Mouse (Mus musculus): ENCODE measurements around the gene Pfn4. TPM values are rescaled to one million over a fixed set of nuclear protein-coding genes. Genes with fewer than 3 reads are reported as not detected.
A peak's percentile ranks its signal among the peaks of the same experiment; 100 is the strongest.
"Not testable (repeated sequence)": the region's sequence is repeated elsewhere in the genome, so short reads cannot be mapped to it uniquely, and the experiment has no call there.

Gene Pfn4
- total RNA-seq, 2 experiments from 2014 or later = 1.0 to 2.1 TPM

DNA sequence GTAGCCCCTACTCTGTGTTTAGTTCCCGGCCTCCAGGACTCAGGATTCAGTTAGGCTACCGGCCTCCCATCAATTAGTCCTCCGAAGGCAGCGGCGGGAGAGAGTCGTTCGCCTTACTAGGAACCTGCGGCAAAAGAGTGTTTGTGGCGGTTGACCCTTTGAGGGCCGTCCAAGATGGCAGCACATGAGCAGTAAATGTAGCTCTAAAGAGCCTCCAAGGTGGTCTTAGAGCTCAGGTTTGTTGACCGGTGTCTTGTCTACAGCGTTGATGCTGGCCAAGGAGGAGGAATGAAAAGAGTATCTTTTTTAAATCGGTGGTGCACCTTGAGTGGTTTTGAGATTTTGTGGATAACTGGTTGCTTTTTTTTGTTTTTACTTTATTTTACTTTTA lies 506 bp downstream of the Pfn4 start:
- peak overlapping the region; percentile 86 for H3K4me3 ChIP-seq
- DNase-seq = no peak
- intact Hi-C loops (cut with DNase I) = loop anchor here (5.0 to 10.0 kb wide), 2 partner anchors 95 to 197 kb away; no protein-coding TSS in a partner anchor
- H3K27ac ChIP-seq = peak overlapping the region; percentile 91
- TF ChIP-seq CTCF (IDR thresholded peaks at IDR 0.05) = no peak

DNA sequence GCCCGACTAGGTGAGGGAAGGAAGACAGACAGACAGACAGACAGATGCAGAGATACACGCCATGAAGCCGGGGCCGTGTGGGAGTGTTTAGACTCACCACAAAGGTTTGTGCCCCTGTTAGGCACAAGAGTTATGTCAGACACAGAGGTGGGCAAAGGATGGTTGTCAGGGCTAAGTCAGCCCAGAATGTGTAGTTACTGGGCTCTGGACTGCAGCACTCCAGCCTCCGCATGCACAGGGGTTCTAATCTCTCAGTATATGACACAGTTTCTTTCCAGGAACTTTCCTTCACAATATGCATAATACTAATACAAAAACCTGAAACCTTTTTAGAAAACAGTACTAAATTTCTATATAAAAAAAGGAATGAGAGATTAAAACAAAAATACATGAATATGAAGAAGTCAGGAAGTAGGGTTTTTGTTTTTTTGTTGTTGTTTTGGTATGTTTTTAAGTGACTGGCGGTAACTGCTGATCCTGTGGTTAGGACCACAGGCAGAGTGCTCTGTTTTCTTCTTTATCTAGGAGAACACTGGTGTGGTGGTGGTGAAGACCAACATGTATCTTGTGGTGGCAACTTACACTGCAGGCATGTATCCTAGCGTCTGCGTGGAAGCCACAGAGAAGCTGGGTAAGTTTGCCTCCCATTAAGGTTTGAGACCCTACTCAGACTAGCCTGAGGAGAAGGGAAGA lies 6.2 kb downstream of the Pfn4 start:
- DNase-seq = no peak

DNA sequence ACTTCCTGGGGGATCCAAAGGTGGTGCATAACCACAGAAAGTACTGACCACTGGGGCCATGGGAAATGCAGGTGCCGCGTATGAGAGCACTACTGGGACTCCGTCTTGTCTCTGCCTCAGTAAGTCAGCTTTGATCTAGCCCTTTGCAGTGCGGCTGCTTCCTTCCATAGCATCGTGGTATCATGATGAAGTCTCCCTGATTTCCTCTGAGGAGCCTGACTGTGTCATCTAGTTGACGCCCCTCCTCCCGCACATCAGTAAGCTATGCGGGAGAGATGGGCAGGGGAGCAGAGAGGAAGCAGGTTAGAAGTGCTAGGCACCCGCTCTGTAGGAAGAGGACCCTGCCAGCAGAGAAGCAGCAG lies 6.7 kb downstream of the Pfn4 start:
- intact Hi-C loops (cut with DNase I) = no loop called here
- DNase-seq = no peak
- Histone ChIP-seq H3K4me3 (no peak overlapping the region), H3K27ac (no peak overlapping the region)
- TF ChIP-seq CTCF (IDR thresholded peaks at IDR 0.05) = no peak

More for the DNA sequence above, 6.2 kb downstream of the Pfn4 start:
- intact Hi-C loops (cut with DNase I) = no loop called here
- no peak for TF ChIP-seq CTCF (IDR thresholded peaks at IDR 0.05)
- Histone ChIP-seq H3K27ac (no peak overlapping the region), H3K4me3 (no peak overlapping the region)

DNA sequence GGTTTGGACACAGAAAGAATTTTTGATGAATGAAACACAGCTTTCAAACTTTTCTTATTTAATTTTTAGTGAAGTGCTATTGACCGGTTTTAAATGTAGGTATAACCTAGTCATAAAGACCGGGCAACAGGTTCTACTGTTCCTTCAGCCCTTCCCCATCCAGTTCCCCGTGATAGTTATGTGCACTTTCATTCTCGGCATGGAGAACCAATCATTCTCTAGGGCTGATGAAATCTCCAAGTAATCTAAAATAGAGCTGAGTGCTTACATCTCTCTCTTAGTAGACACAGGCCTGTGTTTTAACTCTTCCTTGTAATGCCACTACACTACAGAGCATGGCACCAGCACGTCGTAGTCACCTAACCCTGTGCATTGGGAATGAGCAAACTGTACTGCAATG lies 8.9 kb downstream of the Pfn4 start:
- DNase-seq = no peak
- TF ChIP-seq CTCF (IDR thresholded peaks at IDR 0.05) = no peak
- Histone ChIP-seq H3K4me3 (no peak overlapping the region), H3K27ac (no peak overlapping the region)
- intact Hi-C loops (cut with DNase I) = no loop called here

DNA sequence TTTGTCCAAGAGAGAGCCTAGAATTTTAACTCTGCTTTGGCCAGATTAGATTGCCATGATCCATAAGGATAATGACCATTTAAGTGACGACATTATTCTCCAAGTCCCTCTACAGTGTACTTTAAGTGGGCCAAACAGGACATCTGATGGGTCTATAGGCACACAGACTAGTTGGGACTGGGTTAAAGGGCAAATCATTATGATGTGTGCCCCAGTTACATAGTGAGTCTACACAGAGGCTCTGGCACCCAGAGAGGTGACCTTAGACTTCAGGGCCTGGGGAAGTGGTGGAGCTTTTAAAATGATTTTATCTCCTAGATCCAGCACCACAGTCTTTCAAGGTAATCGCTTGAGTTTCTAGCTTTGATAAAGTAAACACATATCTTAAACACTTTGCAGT lies 11.4 kb downstream of the Pfn4 start:
- no peak for DNase-seq
- no peak for TF ChIP-seq CTCF (IDR thresholded peaks at IDR 0.05)
- Histone ChIP-seq H3K27ac (no peak overlapping the region), H3K4me3 (no peak overlapping the region)
- intact Hi-C loops (cut with DNase I) = no loop called here

DNA sequence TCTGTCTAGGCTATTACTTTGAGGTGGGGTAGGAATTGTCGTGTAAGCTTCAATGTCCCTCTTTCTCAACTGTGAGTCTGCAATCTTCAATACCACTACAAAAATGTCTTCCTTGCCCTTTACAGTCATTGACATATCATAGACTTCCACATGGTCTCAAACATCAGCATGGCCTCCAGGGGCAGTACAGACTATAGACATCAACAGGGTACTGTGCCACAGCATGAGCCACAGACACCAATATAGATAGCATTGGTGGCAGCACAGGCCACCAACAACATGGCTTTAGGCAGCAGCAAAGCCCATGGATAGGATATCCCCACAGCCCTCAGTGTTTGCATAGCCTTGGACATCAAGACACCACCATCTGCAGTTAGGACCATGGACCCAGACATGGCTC lies 12.4 kb downstream of the Pfn4 start:
- Histone ChIP-seq H3K27ac (no peak overlapping the region), H3K4me3 (no peak overlapping the region)
- intact Hi-C loops (cut with DNase I) = no loop called here
- TF ChIP-seq CTCF (IDR thresholded peaks at IDR 0.05) = no peak
- no peak for DNase-seq

DNA sequence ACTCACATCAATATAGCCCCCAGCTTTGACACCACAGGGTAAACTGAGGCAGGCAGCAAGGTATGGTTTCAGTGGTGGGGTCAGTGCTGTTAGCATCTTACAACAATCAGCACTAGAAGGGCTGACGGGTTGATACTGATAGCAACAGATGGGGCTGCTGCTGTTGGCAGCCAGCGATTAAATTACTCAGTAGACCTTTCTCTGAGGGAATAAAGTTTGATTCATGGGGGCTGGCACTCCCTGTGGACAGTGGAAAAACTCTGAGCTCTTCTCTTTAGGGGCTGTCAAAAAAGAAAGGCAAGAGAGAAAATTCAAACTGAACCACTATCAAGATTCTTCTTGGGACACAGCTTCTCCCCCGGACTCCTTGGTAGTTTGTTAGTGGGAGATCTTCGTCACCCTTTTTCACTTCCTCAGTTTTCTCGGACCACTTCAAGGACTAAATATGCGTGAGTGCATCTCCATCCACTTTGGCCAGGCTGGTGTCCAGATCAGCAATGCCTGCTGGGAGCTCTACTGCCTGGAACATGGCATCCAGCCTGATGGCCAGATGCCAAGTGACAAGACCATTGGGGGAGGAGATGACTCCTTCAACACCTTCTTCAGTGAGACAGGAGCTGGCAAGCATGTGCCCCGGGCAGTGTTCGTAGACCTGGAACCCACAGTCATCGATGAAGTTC lies 13.0 kb downstream of the Pfn4 start:
- intact Hi-C loops (cut with DNase I); H3K27ac ChIP-seq; DNase-seq; H3K4me3 ChIP-seq: not testable (repeated sequence)

DNA sequence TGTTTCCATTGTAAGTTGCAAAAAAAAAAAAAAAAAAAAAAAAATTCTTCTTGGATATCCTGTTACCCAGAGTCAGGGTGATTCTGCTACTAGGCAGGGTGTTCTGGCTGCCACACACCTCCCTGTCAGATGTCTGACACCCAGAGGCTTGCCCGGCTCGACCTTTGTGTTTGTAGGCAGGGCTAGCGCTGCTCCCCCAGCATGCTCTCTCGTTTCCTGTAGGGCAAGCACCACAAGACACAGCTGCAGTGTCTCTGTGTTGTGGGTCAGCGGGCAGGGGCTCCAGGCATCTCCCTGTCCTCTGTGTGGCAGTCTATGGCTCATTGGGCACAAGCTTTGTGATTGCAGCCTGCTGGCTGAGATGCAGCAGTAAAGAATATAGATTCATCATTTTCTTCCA lies 14.8 kb downstream of the Pfn4 start:
- intact Hi-C loops (cut with DNase I) = no loop called here
- DNase-seq = no peak
- Histone ChIP-seq H3K4me3 (no peak overlapping the region), H3K27ac (no peak overlapping the region)
- no peak for TF ChIP-seq CTCF (IDR thresholded peaks at IDR 0.05)

DNA sequence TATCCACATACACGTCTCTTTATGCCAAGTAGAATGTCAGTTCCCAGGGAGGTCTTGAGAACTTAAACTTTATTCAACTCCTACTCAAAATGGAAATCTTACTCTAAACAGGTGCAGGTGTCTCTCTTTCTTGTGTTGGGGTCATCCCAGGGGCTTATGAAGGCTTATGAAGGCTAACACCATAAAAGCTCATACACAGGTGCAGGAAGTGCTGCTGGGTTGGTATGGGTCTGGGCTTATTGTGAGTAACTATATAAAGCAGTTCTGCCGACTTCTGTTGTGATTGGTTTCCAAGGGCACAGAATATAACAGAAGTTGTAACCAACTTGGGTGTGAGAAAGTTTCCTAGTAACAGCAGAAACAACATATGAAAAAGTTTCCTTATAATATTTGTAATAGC lies 15.6 kb downstream of the Pfn4 start:
- intact Hi-C loops (cut with DNase I) = no loop called here
- Histone ChIP-seq H3K27ac (no peak overlapping the region), H3K4me3 (no peak overlapping the region)
- DNase-seq = no peak
- TF ChIP-seq CTCF (IDR thresholded peaks at IDR 0.05) = no peak

DNA sequence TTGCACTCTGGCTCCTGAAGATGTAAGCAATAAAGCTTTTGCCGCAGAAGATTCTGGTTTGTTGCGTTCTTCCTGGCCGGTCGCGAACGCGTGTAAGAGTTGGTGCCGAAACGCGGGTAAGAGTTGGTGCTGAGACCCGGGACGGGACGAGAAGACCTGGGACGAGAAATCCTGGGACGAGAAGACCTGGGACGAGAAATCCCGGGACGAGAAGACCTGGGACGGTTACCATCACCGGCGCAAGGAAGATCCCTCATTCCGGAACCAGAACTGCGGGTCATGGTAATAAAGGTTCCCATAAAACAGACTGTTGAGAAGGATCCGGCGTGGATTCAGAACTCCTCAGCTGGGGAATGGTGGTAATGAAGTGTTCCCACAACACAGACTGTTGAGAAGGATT lies 19.3 kb downstream of the Pfn4 start:
- DNase-seq; H3K27ac ChIP-seq; H3K4me3 ChIP-seq; intact Hi-C loops (cut with DNase I): not testable (repeated sequence)

DNA sequence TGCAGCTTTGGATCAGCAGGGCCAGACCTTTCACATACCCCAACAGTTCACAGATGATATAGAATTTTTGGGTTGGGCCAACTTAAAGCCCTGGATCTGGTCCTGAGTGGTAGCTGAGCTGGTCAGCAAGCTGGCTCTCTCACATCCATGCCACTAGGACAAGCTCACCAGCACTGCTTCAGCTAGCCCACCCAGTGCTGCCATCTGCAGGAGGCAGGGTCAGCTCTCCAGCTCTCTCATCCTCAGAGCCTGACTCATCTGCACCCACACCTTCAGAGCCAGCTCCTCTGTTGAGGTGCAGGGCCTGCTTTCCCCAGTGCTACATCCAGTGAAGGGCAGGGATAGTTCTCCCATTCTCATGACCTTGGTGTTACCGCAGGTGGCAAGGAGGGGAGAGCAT lies 24.9 kb downstream of the Pfn4 start:
- DNase-seq = no peak
- peak; percentile 35 for TF ChIP-seq CTCF (IDR thresholded peaks at IDR 0.05)
- Histone ChIP-seq H3K4me3 (no peak overlapping the region), H3K27ac (no peak overlapping the region)
- intact Hi-C loops (cut with DNase I) = no loop called here

DNA sequence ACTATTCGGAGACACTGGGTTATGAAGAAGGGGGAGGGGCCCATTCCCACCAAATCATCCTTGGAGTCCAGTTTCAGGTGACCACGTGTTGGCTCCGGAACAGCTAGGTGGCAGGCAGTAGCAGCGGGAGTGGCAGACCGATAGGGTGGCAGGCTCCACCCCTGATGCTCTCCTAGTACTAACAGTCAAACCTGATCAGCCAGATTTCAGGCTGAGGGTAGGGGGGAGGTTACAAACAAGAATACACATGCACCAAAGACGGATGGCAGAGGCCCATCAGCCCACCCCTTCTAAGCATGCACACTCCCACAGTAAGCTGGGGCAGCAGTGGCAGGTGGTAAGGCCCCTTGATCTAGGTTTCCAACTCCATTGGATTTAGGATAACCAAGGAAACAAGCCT lies 28.6 kb downstream of the Pfn4 start:
- intact Hi-C loops (cut with DNase I); DNase-seq; H3K27ac ChIP-seq; H3K4me3 ChIP-seq: not testable (repeated sequence)

DNA sequence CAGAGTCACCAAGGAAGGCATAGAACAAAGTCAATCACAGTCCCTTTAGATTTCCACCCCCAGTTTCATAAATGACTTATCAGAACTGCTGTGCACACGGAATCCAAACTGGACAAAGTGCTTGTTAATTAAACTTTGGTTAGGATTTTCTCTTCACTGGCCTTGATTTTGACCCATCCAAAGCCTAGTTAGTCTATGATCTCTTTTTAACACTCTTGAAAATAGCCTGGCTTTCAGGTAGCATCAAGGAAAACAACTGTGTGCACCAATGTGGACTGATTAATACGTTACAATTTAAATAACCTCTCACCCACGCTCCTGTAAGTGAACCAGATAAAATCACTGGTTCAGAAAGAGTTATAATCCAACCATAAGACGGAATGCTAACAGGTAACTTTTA lies 42.2 kb downstream of the Pfn4 start:
- intact Hi-C loops (cut with DNase I) = no loop called here
- Histone ChIP-seq H3K27ac (no peak overlapping the region), H3K4me3 (no peak overlapping the region)
- no peak for TF ChIP-seq CTCF (IDR thresholded peaks at IDR 0.05)
- no peak for DNase-seq

DNA sequence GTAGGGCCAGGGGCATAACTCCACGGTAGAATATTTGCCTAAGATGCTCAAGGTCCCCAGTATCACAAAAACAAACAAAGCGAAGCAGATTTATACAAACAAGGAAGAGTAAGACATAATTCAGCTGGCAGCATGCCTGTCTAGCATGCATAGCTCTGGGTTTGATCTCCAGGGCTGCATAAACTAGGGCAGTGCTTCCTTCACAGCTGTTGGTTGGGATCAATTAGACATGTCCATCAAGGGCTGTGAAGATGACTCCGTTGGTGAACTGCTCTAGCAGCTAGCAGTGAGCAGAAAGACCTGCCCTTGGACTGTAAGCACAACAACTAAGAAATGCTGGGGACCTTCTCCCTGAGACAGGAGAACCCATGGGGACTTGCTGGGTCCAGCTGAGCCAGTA lies 42.9 kb downstream of the Pfn4 start:
- no peak for TF ChIP-seq CTCF (IDR thresholded peaks at IDR 0.05)
- Histone ChIP-seq H3K4me3 (no peak overlapping the region), H3K27ac (no peak overlapping the region)
- intact Hi-C loops (cut with DNase I) = no loop called here
- DNase-seq = no peak
